Mouse (Mus musculus): ENCODE results near the gene Rpp30. TPM values are rescaled to one million over a fixed set of nuclear protein-coding genes. Genes with fewer than 3 reads are reported as not detected.

The Rpp30 gene
- polyA plus RNA-seq, 1 experiment, result not detected

DNA sequence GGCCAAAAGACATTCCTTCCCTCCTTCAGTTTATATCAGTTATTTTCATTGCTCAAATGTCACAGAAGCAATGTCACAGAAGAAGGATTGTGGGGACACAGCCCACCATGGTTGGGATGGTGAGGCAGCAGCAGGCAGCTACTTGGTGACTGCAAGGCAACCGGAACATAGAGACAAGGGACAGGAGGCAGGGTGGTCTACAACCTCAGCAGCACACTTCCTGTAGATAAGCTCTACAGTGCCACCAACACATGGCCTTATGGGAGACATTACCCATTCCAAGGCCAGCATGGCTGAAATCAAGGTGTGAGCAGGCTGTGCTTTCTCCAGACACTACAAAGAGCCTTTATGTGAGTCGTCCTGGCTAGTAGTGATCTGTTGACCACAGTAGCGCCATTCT lies 13.7 kb downstream of the Rpp30 start:
- no peak overlapping the region for H3K27ac ChIP-seq (ENCODE audit: insufficient read depth, low read depth, low read length)
- WGBS, result 95% methylated on average over 3 of the region's 3 CpGs
- no peak overlapping the region for H3K4me3 ChIP-seq (ENCODE audit: insufficient read depth, low read depth, low read length)
- H3K4me1 ChIP-seq (ENCODE audit: control insufficient read depth, insufficient read depth, low read length), result no peaks in the 10 kb centered on the region
- TF ChIP-seq CTCF (IDR thresholded peaks at IDR 0.05; ENCODE audit: insufficient read depth, low read depth, low read length) (no peak), POLR2A (IDR thresholded peaks at IDR 0.05; ENCODE audit: insufficient read depth, low read depth, low read length) (no peak)

DNA sequence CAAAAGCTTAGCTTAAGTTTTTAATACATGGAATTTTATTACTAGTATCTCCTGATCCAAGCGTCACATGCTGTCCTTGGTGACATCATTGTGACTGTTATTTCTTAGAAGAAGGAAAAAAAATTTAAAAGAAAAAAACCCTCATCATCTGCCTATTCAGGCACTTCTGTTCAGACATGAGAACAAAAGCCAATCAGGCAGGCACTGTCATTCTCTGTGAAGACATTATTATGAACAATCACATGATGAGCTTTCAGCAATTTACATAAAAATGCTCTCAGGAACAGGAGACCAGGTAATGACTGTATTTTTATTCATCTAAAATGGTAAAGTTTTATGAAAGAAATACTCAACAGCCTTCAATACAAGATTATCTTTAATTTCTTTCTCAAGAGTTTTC lies 14.7 kb downstream of the Rpp30 start:
- no peaks in the 10 kb centered on the region for H3K4me1 ChIP-seq (ENCODE audit: control insufficient read depth, insufficient read depth, low read length)
- WGBS, result 89% methylated on average over 1 of the region's 1 CpGs
- H3K27ac ChIP-seq (ENCODE audit: insufficient read depth, low read depth, low read length), result no peak overlapping the region
- H3K4me3 ChIP-seq (ENCODE audit: insufficient read depth, low read depth, low read length), result no peak overlapping the region
- no peak for TF ChIP-seq POLR2A (IDR thresholded peaks at IDR 0.05; ENCODE audit: insufficient read depth, low read depth, low read length)
- no peak for TF ChIP-seq CTCF (IDR thresholded peaks at IDR 0.05; ENCODE audit: insufficient read depth, low read depth, low read length)

DNA sequence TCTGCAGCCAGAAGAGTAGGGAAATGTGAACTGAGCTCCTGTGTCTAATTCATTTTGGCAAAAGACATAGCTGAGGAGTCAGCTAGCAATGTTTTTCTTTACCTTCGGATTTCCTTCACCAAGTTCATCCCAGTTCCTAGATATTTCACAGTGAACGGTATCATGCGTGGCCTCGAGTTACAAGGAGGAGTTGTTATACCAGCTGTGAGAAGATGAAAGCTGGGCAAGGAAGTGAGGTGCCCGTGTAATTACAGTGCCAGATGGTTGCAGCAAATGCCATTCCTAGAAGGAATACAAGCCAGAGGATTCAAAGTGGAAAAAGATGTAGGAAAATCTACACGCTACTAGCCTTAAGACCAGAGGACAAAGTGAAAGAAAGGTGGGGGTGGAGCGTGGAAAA lies 15.4 kb downstream of the Rpp30 start:
- Histone ChIP-seq H3K4me3 (ENCODE audit: insufficient read depth, low read depth, low read length) (no peak overlapping the region), H3K4me1 (ENCODE audit: control insufficient read depth, insufficient read depth, low read length) (no peaks in the 10 kb centered on the region), H3K27ac (ENCODE audit: insufficient read depth, low read depth, low read length) (no peak overlapping the region)
- no peak for TF ChIP-seq CTCF (IDR thresholded peaks at IDR 0.05; ENCODE audit: insufficient read depth, low read depth, low read length)
- WGBS, result 72% methylated on average over 7 of the region's 7 CpGs

DNA sequence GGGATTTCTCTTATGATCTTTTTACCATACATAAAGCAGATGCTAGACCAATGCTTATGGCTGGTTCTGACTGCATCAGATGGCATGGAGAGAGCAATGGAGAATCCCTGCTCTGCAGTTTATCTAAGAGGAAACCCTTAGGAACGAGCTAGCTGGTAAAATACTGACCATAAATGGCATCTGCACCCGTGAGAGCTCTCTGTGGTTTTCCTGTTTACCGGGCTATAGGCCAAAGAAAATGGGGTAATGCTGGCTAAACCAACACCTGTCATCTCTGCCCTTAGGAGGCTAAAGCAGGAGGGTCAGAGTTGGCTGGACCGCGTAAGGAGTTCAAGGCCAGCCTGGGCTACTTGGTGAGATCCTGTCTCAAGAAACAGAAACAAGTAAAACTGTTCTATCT lies 20.4 kb downstream of the Rpp30 start:
- Histone ChIP-seq H3K27ac (ENCODE audit: insufficient read depth, low read depth, low read length) (no peak overlapping the region), H3K4me3 (ENCODE audit: insufficient read depth, low read depth, low read length) (no peak overlapping the region), H3K4me1 (ENCODE audit: control insufficient read depth, insufficient read depth, low read length) (no peaks in the 10 kb centered on the region)
- TF ChIP-seq POLR2A (IDR thresholded peaks at IDR 0.05; ENCODE audit: insufficient read depth, low read depth, low read length) (no peak), CTCF (IDR thresholded peaks at IDR 0.05; ENCODE audit: insufficient read depth, low read depth, low read length) (no peak)
- WGBS, result 84% methylated on average over 5 of the region's 5 CpGs

DNA sequence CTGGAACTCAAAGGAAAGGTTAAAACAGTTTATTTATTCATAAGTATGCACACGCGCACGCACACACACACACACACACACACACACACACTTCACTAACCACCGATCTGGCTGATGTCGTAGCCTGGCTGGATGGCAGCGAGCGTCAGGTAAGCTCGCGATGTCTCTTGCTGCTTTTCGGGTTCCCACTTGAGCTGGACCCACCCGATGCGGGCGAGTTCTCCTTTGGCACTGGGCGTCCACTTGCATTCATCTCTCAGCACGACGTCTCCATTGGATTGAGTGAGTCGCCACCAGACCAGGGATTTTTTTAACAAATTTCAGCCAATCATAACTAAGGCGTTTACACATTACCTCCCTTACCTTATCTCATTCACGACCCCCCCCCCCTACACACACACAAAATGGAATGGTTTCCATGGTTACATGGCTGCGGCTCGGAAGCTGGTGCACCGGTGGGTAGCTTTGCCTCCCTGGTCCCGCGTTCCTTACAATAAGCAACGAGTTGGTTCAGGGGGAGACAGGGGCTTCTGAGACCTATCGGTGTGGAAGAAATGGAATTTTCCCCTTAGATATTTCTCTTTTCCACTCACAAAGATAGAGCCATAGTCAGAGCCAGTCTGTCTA lies 25.9 kb downstream of the Rpp30 start:
- 70% methylated on average over 26 of the region's 26 CpGs for WGBS
- Histone ChIP-seq H3K4me3 (ENCODE audit: insufficient read depth, low read depth, low read length) (no peak overlapping the region), H3K27ac (ENCODE audit: insufficient read depth, low read depth, low read length) (no peak overlapping the region), H3K4me1 (ENCODE audit: control insufficient read depth, insufficient read depth, low read length) (peaks cover 4% of the 10 kb centered on the region)
- no peak for TF ChIP-seq POLR2A (IDR thresholded peaks at IDR 0.05; ENCODE audit: insufficient read depth, low read depth, low read length)
- TF ChIP-seq CTCF (IDR thresholded peaks at IDR 0.05; ENCODE audit: insufficient read depth, low read depth, low read length), result no peak

DNA sequence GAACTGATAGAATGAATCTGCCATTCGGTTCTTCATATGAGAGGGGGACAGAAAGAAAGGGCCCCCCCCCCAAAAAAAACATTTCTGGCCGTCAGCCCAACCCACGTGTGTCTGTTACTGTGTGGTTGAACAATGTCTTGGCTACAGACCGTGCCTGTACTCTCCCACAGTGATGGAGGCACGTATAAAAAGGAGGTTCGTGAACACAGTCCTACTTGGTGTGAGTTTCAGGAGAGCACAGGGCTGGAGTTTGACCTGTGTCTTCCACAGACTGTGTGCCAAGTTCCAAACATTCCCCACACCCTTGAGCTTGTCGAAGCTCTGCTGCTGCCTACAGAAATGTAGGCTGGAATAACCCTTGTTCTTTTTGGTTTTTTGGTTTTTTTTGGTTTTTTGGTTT lies 26.9 kb downstream of the Rpp30 start:
- H3K27ac ChIP-seq (ENCODE audit: insufficient read depth, low read depth, low read length), result no peak overlapping the region
- peaks cover 4% of the 10 kb centered on the region for H3K4me1 ChIP-seq (ENCODE audit: control insufficient read depth, insufficient read depth, low read length)
- WGBS, result 39% methylated on average over 7 of the region's 7 CpGs
- no peak overlapping the region for H3K4me3 ChIP-seq (ENCODE audit: insufficient read depth, low read depth, low read length)
- TF ChIP-seq CTCF (IDR thresholded peaks at IDR 0.05; ENCODE audit: insufficient read depth, low read depth, low read length), result no peak
- no peak for TF ChIP-seq POLR2A (IDR thresholded peaks at IDR 0.05; ENCODE audit: insufficient read depth, low read depth, low read length)

DNA sequence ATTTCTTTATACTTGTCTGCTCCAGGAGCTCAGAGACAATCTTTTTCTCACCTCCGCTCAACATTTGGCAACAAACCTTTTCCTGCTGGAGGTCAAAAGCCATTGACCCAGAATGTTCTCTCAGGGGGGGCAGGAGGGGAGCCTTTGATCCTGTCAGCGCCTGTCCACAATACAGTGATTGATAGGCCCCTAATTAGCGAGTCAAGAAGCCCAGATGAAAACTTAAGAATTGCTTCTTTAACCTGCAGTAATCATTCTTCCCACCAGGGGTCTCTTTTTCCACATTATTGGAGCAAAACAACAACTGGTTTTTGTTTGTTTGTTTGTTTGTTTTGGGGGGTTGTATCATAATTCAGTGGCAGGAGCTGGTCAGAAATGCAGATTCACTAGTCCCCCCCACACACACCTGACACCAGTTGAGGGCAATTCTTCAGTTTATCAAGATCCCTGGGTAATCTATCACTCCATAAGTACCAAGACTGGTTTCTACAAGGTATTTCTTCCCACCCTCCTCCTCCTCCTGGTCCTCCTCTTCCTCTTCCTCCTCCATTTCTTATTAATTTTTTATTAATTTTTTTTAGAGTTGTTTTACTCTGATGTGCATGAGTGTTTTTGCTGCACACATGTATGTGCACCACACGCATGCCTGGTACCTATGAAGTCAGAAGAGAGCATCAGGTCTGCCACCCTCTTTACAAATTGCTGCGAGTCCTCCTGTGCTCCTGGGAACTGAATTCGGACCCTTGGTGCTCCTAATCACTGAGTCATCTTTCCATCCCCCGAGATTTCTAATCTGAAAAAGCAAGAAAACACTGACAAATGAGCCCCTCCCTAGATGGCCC lies 27.8 kb downstream of the Rpp30 start:
- Histone ChIP-seq H3K27ac (ENCODE audit: insufficient read depth, low read depth, low read length) (no peak overlapping the region), H3K4me1 (ENCODE audit: control insufficient read depth, insufficient read depth, low read length) (peaks cover 4% of the 10 kb centered on the region), H3K4me3 (ENCODE audit: insufficient read depth, low read depth, low read length) (no peak overlapping the region)
- 25% methylated on average over 7 of the region's 7 CpGs for WGBS
- TF ChIP-seq CTCF (IDR thresholded peaks at IDR 0.05; ENCODE audit: insufficient read depth, low read depth, low read length), result no peak
- no peak for TF ChIP-seq POLR2A (IDR thresholded peaks at IDR 0.05; ENCODE audit: insufficient read depth, low read depth, low read length)

DNA sequence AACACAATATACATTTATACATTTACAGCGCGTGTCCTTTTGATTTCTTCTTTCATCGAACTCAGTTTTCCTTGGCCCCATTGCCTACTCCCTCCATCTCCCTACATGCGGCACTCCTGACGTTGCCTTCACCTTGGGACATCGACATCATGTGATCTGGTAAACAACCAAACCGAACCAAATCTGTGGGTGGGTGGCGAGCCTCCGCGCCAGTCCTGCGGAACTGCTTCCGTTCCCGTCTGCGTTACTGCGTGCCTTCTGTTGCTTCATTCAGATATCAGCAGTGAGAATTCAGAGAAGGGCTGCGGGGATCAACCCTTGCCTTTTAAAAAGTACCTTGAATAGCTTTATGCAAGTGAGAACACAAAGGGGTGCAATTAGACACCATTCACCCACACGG lies 28.5 kb downstream of the Rpp30 start:
- H3K4me1 ChIP-seq (ENCODE audit: control insufficient read depth, insufficient read depth, low read length), result peaks cover 4% of the 10 kb centered on the region
- H3K4me3 ChIP-seq (ENCODE audit: insufficient read depth, low read depth, low read length), result peak overlapping the region; percentile 44
- no peak overlapping the region for H3K27ac ChIP-seq (ENCODE audit: insufficient read depth, low read depth, low read length)
- 25% methylated on average over 17 of the region's 17 CpGs for WGBS
- TF ChIP-seq POLR2A (IDR thresholded peaks at IDR 0.05; ENCODE audit: insufficient read depth, low read depth, low read length) (no peak), CTCF (IDR thresholded peaks at IDR 0.05; ENCODE audit: insufficient read depth, low read depth, low read length) (no peak)

DNA sequence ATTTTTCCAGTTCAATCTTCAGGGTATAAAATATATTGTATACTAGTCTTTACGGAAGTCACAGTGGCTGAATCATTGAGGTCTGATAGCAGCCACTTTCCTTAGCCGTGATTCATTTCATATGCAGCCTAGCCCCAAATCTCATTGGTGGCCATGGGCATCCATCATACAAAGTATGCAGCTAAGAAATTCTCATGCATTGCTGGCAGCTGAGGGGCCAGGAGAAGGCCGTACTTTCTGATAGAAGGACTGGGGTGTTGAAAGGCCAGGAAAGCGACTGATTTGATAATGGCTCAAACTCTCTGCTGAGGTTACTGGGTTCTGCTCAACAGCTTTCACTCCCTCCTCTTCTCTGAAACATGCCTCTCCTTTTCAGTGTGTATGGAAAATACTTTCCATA lies 32.7 kb downstream of the Rpp30 start:
- peaks cover 4% of the 10 kb centered on the region for H3K4me1 ChIP-seq (ENCODE audit: control insufficient read depth, insufficient read depth, low read length)
- WGBS, result 93% methylated on average over 4 of the region's 4 CpGs
- H3K4me3 ChIP-seq (ENCODE audit: insufficient read depth, low read depth, low read length), result no peak overlapping the region
- no peak overlapping the region for H3K27ac ChIP-seq (ENCODE audit: insufficient read depth, low read depth, low read length)
- TF ChIP-seq CTCF (IDR thresholded peaks at IDR 0.05; ENCODE audit: insufficient read depth, low read depth, low read length) (no peak), POLR2A (IDR thresholded peaks at IDR 0.05; ENCODE audit: insufficient read depth, low read depth, low read length) (no peak)

Measured in olfactory bulb, adult 2 months (tissue).